Mouse (Mus musculus): ENCODE data around the gene Tmprss6. TPM values are rescaled to one million over a fixed set of nuclear protein-coding genes. Genes with fewer than 3 reads are reported as not detected.

Gene Tmprss6
- polyA plus RNA-seq, 1 experiment = not detected

DNA sequence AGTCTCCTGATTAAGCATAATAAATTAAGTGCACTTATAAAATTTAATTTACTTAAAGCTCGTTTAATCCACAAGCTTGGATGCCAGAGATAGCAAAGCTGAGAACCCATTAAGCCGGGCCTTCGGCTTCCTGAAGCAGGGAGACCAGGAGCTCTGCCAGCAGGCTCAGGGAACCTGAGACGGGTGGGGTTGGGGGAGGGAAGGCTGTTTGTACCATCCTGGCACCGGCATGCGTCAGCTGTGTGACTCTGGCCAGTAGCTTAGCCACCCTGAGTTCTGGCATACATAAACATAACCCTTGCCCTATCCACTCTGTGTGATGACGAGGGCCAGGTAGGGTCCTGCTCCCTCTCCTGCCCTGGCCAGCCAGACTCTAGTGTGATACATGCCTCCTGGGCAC, 12.4 kb downstream of the Tmprss6 start:
- Histone ChIP-seq H3K27ac (ENCODE audit: insufficient read depth, low read depth, low read length) (no peak overlapping the region), H3K4me3 (ENCODE audit: insufficient read depth, low read depth, low read length) (no peak overlapping the region), H3K4me1 (ENCODE audit: control insufficient read depth, insufficient read depth, low read length) (peaks cover 15% of the 10 kb centered on the region)
- WGBS = 66% methylated on average over 7 of the region's 7 CpGs
- TF ChIP-seq POLR2A (IDR thresholded peaks at IDR 0.05; ENCODE audit: insufficient read depth, low read depth, low read length) = no peak
- TF ChIP-seq CTCF (IDR thresholded peaks at IDR 0.05; ENCODE audit: insufficient read depth, low read depth, low read length) = no peak

GRCm38 (mm10) chr15:78455168-78455567, 13.3 kb downstream of the Tmprss6 start:
- H3K27ac ChIP-seq (ENCODE audit: insufficient read depth, low read depth, low read length) = no peak overlapping the region
- WGBS = 52% methylated on average over 4 of the region's 4 CpGs
- peaks cover 21% of the 10 kb centered on the region for H3K4me1 ChIP-seq (ENCODE audit: control insufficient read depth, insufficient read depth, low read length)
- no peak overlapping the region for H3K4me3 ChIP-seq (ENCODE audit: insufficient read depth, low read depth, low read length)
- TF ChIP-seq CTCF (IDR thresholded peaks at IDR 0.05; ENCODE audit: insufficient read depth, low read depth, low read length) (no peak), POLR2A (IDR thresholded peaks at IDR 0.05; ENCODE audit: insufficient read depth, low read depth, low read length) (no peak)

GRCm38 (mm10) chr15:78452929-78453328, 15.5 kb downstream of the Tmprss6 start:
- Histone ChIP-seq H3K4me1 (ENCODE audit: control insufficient read depth, insufficient read depth, low read length) (peaks cover 37% of the 10 kb centered on the region), H3K4me3 (ENCODE audit: insufficient read depth, low read depth, low read length) (no peak overlapping the region), H3K27ac (ENCODE audit: insufficient read depth, low read depth, low read length) (no peak overlapping the region)
- no peak for TF ChIP-seq POLR2A (IDR thresholded peaks at IDR 0.05; ENCODE audit: insufficient read depth, low read depth, low read length)
- TF ChIP-seq CTCF (IDR thresholded peaks at IDR 0.05; ENCODE audit: insufficient read depth, low read depth, low read length) = no peak
- 80% methylated on average over 3 of the region's 3 CpGs for WGBS

DNA sequence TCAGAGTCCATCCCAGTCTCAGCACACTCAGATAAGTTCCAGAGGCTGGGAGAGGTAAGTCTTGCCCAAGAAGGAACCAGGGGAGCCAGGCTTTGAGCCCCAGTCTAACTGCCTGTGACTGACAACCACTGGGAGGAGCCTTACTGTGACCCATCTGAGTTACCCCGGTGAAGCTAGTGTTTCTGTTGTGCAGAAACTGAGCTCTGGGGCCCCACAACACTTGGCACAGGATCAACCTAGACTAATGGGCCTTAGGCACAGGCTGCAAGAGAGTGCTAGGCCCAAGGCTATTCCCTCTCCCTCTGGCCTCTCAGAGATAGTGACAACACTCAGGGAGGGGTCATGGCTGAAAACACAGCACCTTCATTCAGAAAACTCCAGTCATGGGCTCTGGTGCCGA, 17.2 kb downstream of the Tmprss6 start:
- Histone ChIP-seq H3K4me3 (ENCODE audit: insufficient read depth, low read depth, low read length) (no peak overlapping the region), H3K4me1 (ENCODE audit: control insufficient read depth, insufficient read depth, low read length) (peaks cover 40% of the 10 kb centered on the region), H3K27ac (ENCODE audit: insufficient read depth, low read depth, low read length) (no peak overlapping the region)
- TF ChIP-seq CTCF (IDR thresholded peaks at IDR 0.05; ENCODE audit: insufficient read depth, low read depth, low read length) = no peak
- TF ChIP-seq POLR2A (IDR thresholded peaks at IDR 0.05; ENCODE audit: insufficient read depth, low read depth, low read length) = no peak
- WGBS = 64% methylated on average over 2 of the region's 2 CpGs

- 76% methylated on average over 6 of the region's 6 CpGs for WGBS
- Histone ChIP-seq H3K4me3 (ENCODE audit: insufficient read depth, low read depth, low read length) (no peak overlapping the region), H3K27ac (ENCODE audit: insufficient read depth, low read depth, low read length) (peak overlapping the region; percentile 34), H3K4me1 (ENCODE audit: control insufficient read depth, insufficient read depth, low read length) (peaks cover 38% of the 10 kb centered on the region)
- TF ChIP-seq CTCF (IDR thresholded peaks at IDR 0.05; ENCODE audit: insufficient read depth, low read depth, low read length) = 0 out of 2 replicates have a peak, but pooled peaks have one; percentile 23
- no peak for TF ChIP-seq POLR2A (IDR thresholded peaks at IDR 0.05; ENCODE audit: insufficient read depth, low read depth, low read length)
Observed at GRCm38 (mm10) chr15:78450419-78450768, 18.0 kb downstream of the Tmprss6 start.

GRCm38 (mm10) chr15:78449694-78450418, 18.6 kb downstream of the Tmprss6 start:
- TF ChIP-seq CTCF (IDR thresholded peaks at IDR 0.05; ENCODE audit: insufficient read depth, low read depth, low read length) (no peak), POLR2A (IDR thresholded peaks at IDR 0.05; ENCODE audit: insufficient read depth, low read depth, low read length) (no peak)
- Histone ChIP-seq H3K27ac (ENCODE audit: insufficient read depth, low read depth, low read length) (peak overlapping the region; percentile 47), H3K4me1 (ENCODE audit: control insufficient read depth, insufficient read depth, low read length) (peaks cover 32% of the 10 kb centered on the region), H3K4me3 (ENCODE audit: insufficient read depth, low read depth, low read length) (no peak overlapping the region)
- WGBS = 14% methylated on average over 7 of the region's 7 CpGs

DNA sequence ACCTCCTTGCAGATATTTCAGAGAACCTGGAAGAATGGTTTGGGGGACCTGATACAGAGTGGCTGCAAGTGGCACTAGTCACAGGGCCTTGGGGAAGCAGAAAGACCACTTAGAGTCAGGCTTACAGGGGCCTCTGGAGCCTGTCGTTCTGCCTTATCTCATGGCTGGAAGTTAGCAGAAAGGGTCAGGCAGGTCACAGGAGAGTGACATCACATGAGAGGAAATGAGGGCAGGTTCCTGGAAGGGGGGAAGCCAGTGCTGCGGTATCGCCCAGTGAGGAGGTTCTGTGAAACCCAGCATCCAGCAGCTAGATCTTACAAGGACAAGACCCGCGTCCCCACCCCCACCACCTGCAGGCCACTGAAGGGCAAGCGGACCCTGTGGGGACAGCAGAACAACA, 19.3 kb downstream of the Tmprss6 start:
- Histone ChIP-seq H3K27ac (ENCODE audit: insufficient read depth, low read depth, low read length) (peak overlapping the region; percentile 47), H3K4me1 (ENCODE audit: control insufficient read depth, insufficient read depth, low read length) (peaks cover 32% of the 10 kb centered on the region), H3K4me3 (ENCODE audit: insufficient read depth, low read depth, low read length) (no peak overlapping the region)
- 81% methylated on average over 6 of the region's 6 CpGs for WGBS
- TF ChIP-seq CTCF (IDR thresholded peaks at IDR 0.05; ENCODE audit: insufficient read depth, low read depth, low read length) = no peak
- TF ChIP-seq POLR2A (IDR thresholded peaks at IDR 0.05; ENCODE audit: insufficient read depth, low read depth, low read length) = no peak

DNA sequence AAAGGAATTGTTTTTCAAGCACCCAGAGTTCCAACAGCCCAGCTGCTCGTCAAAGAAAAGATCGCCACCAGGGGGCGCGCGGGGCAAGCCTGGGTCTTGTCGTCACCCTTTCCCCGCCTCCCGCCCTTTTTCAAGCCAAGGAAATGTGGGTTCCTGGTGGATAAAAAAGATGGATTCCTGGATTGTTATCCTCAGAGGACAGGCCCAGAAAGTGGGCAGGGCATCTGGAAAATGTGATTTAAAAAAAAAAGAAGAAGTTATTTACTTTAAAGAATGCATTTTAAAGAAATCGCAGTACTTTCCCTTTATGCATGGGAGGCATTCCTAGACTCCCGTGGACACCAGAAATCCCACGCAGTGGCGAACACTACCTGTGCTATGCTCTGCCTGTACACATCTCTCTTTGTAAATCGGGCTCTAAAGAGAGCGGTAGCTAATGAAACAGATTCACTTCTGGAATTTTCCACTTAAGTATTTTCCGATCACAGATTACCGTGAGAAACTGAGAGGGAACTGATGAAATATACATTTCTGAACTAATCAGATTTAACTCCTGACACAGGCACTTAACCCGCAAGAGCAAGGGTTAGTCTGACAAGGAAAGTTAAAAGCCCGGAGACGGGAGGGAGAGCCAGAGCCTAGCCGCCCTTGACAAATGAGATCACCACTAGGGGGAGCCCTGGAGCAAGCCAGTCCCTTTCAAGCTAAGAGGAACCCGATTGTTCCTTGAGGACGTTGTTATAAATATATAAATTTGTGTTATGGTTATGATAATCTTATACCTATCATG, 20.5 kb downstream of the Tmprss6 start:
- Histone ChIP-seq H3K27ac (ENCODE audit: insufficient read depth, low read depth, low read length) (peak overlapping the region; percentile 76), H3K4me1 (ENCODE audit: control insufficient read depth, insufficient read depth, low read length) (peaks cover 36% of the 10 kb centered on the region), H3K4me3 (ENCODE audit: insufficient read depth, low read depth, low read length) (no peak overlapping the region)
- no peak for TF ChIP-seq POLR2A (IDR thresholded peaks at IDR 0.05; ENCODE audit: insufficient read depth, low read depth, low read length)
- TF ChIP-seq CTCF (IDR thresholded peaks at IDR 0.05; ENCODE audit: insufficient read depth, low read depth, low read length) = peak; percentile 81
- WGBS = under 1% methylated on average over 22 of the region's 22 CpGs

- H3K27ac ChIP-seq (ENCODE audit: insufficient read depth, low read depth, low read length) = no peak overlapping the region
- no peak overlapping the region for H3K4me3 ChIP-seq (ENCODE audit: insufficient read depth, low read depth, low read length)
- WGBS = 32% methylated on average over 7 of the region's 7 CpGs
- peaks cover 36% of the 10 kb centered on the region for H3K4me1 ChIP-seq (ENCODE audit: control insufficient read depth, insufficient read depth, low read length)
- TF ChIP-seq CTCF (IDR thresholded peaks at IDR 0.05; ENCODE audit: insufficient read depth, low read depth, low read length) (no peak), POLR2A (IDR thresholded peaks at IDR 0.05; ENCODE audit: insufficient read depth, low read depth, low read length) (no peak)
Observed at GRCm38 (mm10) chr15:78447121-78447520, 21.3 kb downstream of the Tmprss6 start.

All from olfactory bulb, adult 2 months (tissue).